Mouse (Mus musculus): ENCODE data around the gene Gm6904.
A peak's percentile ranks its signal among the peaks of the same experiment; 100 is the strongest.
"Not testable (repeated sequence)": the region's sequence is repeated elsewhere in the genome, so short reads cannot be mapped to it uniquely, and the experiment has no call there.

Gm6904 gene

DNA sequence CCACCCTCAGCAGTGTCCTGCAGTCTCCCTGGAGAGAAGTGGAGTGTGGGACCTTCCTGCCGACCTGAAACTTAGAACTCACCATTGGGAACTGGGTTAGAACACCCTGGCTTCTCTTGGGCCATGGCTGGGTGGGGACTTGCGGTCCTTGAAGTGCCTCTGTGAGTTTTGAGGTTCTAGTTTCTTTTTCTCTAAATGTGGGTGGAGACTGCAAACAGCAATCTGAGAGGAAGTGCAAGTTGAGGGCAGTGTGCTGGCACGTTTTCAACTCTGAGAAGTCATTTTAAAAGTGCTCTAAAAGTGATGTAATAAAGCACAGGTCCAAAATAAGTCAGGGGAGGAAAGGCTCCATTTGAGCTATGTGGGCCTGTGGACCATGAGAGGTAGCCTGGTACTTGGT lies at the start of gene Gm6904:
Gene Gm6904, minus strand, starts transcription at position 161 of the 400 bp plus-strand sequence.
- no peak for DNase-seq (ENCODE audit: low spot score)

DNA sequence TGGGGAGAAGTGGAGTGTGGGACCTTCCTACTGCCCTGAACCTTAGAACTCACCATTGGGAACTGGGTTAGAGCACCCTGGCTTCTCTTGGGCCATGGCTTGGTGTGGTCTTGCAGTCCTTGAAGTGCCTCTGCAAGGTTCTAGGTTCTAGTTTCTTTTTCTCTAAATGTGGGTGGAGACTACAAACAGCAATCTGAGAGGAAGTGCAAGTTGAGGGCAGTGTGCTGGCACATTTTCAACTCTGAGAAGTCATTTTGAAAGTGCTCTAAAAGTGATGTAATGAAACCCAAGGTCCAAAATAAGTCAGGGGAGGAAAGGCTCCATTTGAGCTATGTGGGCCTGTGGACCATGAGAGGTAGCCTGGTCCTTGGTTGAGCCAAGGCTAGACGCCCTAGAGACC lies 37.4 kb upstream of the Gm6904 start, which contains the start of gene Phf11a:
Gene Phf11a, minus strand, starts transcription at position 132 of the 400 bp plus-strand sequence.
- peak; percentile 16 for DNase-seq (ENCODE audit: low spot score)

- not testable (repeated sequence) for DNase-seq (ENCODE audit: low spot score)
Observed at GRCm38 (mm10) chr14:59291769-59292168, 31.8 kb upstream of the Gm6904 start.

DNA sequence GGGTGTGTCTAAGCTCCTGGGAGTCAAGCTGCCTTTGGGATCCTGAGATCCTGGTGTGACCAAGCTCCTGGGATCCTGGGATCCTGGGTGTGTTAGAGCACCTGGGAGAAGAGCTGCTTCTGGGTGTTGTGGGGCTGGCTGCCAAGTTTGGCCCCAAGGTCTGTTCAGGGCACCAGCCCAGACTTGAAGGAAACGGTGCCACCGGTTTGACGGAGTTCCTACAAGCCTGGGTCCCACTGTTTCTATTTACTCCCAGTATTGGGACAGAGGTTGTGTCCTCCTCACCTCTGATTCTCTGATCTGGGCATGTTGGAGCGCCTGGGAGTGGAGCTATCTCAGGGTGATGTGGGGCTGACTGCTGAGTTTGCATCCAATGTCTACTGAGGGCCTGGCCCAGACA lies 14.9 kb upstream of the Gm6904 start:
- DNase-seq (ENCODE audit: low spot score) = not testable (repeated sequence)

GRCm38 (mm10) chr14:59255861-59256260 lies 4.2 kb downstream of the Gm6904 start:
- DNase-seq (ENCODE audit: low spot score) = not testable (repeated sequence)

- DNase-seq (ENCODE audit: low spot score) = peak; percentile 31
Observed at GRCm38 (mm10) chr14:59250350-59250749, 9.7 kb downstream of the Gm6904 start.

DNA sequence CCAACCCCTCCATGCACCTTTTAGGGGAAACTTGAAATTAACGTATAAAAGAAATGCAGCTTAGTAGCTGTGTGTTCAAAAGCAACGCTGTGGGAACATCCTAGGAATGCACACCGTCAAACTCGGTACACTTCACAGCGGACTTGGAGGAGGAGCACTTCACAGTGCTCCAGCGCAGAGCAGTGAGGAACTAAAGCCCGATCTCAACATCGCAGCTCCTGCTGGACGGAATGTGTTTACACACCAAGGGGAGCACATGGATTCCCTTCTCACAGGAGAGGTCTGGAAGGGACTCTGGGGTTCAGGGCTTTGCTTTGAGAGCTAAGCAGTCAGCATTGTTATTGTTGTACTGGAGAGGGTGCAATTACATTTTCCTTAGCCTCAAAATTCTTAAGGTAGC lies 26.4 kb downstream of the Gm6904 start:
- DNase-seq (ENCODE audit: low spot score) = no peak

DNA sequence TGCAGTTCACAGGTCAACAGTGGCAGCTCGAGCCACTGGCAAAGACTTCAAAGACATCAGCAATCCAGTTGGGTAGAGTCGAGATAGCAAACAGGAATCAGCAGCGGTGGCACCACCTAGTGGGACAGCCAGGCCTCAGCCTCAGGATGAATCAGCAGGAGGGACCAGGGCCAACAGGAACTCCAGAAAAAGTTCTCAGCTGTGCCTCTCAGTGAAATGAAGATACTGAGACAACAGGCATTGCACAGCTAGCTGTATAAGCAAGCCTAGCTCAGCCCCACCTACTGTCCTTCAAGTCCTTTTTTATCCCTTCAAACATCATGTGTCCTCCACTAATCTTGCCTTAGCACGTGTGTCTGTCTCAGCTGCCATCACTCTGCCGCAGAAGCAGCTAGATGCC lies 28.0 kb downstream of the Gm6904 start:
- no peak for DNase-seq (ENCODE audit: low spot score)

DNA sequence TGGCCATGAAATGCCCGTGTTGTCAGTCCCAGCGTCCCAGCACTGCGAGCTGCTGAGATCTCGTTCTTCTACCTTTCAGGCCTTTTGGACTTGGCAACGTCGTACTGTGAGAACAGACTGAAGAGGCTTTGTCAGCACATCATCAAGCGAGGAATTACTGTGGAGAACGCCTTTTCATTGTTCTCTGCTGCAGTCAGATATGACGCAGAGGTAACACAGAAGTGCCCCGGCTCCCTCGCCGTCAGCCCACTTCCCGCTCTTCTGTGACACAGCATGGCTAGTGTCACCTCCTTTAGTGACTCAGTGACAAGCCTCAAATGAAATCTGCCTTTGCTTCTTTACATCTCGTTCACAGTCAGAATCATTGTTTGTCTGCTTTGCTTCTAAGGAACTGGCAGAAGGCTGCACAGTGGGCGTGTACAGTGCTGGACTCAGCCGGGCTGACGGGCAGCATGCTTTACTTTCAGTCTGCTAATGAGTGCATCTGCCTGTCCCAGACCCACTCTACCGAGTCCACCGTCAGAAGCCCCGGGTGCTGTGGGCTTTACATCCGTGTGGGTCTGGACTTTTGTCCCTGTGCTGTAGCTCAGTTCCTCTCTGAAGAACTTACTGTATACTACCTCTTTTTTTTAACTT lies 29.6 kb downstream of the Gm6904 start:
- peak; percentile 16 for DNase-seq (ENCODE audit: low spot score)

DNA sequence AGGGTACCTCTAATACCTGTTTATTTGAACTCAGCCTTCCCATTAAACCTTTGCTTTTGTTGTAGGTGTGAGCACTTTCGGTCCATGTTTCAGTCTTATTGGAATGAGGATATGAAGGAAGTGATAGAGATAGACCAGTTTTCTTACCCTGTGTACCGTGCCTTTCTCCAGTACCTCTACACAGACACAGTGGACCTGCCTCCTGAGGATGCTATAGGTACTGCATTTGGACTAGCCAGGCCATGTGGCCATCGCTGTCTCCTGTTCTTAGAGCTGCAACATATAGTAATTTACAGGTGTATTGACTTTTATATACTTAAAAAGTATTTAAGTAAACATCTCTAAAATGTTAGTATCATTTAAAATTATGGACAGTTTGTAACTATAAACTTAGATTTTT lies 30.2 kb downstream of the Gm6904 start:
- no peak for DNase-seq (ENCODE audit: low spot score)

GRCm38 (mm10) chr14:59226240-59226639 lies 33.8 kb downstream of the Gm6904 start:
- DNase-seq (ENCODE audit: low spot score) = no peak

- no peak for DNase-seq (ENCODE audit: low spot score)
Observed at GRCm38 (mm10) chr14:59219241-59219640, 40.8 kb downstream of the Gm6904 start.

DNA sequence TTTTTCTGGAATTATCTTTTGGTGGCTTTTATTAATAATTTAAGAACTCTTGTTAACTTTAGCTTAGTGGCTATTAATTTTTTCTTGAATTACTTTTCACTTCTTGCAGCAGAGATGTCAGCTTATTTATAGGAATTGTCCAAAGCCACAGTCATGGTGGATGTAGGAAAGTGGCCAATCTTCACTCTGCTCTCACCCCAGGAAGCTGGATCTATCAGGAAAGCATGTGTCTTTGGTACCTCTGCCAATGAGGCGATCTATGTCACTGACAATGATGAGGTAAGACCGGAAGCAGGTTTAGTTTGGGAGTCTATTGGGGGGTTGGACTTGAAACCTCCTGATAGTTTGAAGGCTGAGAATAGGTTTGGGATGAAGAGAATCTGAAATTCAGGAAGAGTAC lies 50.2 kb downstream of the Gm6904 start:
- DNase-seq (ENCODE audit: low spot score) = no peak

- no peak for DNase-seq (ENCODE audit: low spot score)
Observed at GRCm38 (mm10) chr14:59209003-59209402, 51.0 kb downstream of the Gm6904 start.

DNA sequence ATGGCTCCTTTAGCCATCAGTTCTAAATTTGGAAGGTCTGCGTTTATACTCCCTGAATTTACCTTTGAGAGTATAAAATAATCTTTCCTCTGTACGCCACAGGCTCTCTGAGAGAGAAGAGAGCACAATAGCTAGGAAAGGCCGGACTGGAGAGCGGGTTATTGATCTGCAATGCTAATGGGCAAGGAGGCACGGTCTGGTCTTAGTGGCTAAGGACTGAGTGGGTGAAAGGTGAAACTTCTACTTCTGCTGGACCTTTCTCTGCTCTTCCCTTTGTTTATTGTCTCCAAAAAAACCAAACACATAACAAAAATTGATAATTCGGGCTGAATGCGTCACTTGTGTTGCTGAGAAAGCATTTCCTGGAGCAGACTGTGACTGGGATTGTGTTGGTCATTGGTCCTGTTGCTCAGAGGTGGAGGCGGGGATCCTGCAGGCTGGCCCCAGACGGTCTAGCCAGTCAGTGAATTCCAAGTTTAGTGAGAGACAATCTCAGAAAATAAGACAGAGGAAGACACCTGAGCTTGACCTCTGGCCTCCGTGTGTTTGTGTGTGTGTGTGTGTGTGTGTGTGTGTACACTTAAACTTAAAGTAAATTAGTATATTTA lies 53.9 kb downstream of the Gm6904 start:
- DNase-seq (ENCODE audit: low spot score) = no peak

DNA sequence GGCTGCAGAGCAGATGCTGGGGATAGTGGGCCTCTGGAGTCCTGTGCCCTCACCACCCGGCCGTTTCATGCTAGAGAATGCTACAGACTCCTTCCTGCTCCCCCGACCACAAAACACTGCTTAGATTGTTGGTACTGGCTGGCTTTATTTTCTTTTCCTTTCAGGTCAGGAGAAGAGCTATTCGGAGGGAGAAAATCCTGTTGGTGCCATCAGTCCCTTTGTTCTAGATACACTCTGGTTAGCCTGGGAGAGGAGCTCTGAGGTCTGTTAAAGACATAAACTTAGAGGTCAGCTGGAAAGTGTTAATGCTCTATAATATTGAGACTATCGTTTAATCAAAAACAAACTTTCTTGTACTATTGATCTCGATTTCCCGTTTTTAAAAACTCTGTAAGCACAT lies 54.6 kb downstream of the Gm6904 start:
- no peak for DNase-seq (ENCODE audit: low spot score)

- no peak for DNase-seq (ENCODE audit: low spot score)
Observed at GRCm38 (mm10) chr14:59201604-59202215, 58.3 kb downstream of the Gm6904 start.

DNA sequence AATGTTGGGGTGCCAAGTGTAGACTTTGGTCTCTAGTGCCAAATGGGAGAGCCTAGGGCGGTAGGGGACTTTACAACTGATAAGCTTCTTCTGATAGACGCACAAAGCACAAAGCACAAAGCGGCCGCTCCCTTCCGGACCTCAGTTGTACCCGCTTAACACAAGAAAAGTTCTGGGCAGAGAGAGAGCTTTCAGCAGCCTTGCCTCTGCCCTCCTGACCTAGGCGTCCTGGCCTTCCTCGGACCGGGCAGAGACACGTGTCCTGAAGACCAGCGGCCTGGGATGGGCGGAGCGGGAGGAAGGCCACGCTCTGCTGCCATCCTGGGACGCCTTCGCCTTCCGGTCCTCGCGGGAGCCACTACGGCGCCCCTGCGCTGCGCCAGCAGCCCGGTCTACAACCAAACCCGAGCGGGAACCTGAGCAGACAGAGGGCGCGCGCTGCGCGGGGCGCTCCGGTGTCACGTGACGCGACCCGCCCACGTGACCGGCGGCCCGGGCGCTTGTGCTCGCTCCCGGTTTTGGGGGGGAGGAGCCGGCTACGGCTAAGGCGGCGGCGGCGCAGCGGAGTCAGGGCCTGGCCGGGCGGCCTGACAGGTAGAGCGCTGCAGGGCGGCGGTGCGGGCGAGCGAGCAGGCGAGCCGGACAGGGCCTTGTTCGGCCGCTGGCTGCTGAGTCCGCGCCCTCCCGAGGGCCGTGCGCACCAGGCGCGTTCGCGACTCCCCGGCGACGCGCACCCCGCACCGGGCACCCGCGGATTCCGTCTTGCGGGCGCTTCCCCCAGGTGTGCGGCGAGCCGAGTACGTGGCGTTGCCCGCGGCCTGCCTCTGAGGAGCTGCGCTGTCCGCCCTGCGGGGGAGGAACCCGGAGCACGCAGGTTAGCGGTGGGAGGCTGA lies 59.1 kb downstream of the Gm6904 start, which contains the start of gene Rcbtb1:
Gene Rcbtb1, plus strand, starts transcription at position 499 of the 893 bp plus-strand sequence.
- DNase-seq (ENCODE audit: low spot score) = peak; percentile 93

All from layer of hippocampus, adult 11-12 months (tissue).